Mouse (Mus musculus): ENCODE measurements around the gene Lrp6.

DNA sequence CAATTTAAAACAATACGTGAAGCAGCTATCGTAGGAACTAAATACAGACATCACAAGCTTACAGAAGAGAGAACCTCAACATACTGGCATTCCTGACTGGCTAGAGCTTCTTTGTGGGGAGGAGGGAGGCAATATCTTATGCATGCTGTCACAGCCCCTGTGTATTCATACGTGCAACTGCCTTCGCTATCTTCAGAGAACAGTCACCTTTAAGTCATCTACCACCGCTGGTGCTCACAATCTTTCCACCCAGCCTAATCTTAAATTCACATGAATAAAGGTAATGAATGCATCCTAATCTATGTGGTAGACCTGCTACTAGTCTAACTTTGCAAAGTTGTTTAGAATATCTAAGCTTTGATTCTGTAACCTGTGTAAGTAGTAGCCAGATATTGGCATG lies 40.5 kb downstream of the Lrp6 start:
- TF ChIP-seq POLR2A (IDR thresholded peaks at IDR 0.05; ENCODE audit: borderline replicate concordance, extremely low read depth, insufficient read depth, insufficient read length, poor library complexity, severe bottlenecking) (no peak), CTCF (IDR thresholded peaks at IDR 0.05; ENCODE audit: borderline replicate concordance, extremely low read depth, insufficient read depth, insufficient read length) (no peak)

Data from brain, embryonic 14.5 days (tissue).